Mouse (Mus musculus) inflammation-experienced regulatory T-cells, adult 16 weeks (primary cell): Measurements from ENCODE around the gene Adamts3. TPM values are rescaled to one million over a fixed set of nuclear protein-coding genes. Genes with fewer than 3 reads are reported as not detected.

Experiments used
- polyA plus RNA-seq: library from polyadenylated mRNA; unstranded; fragments of 100-300 nt; shearing (Covaris generic); gene quantifications from one replicate; pipeline ENCODE4 v1.2.1, GENCODE M21; 2017

Gene Adamts3
- polyA plus RNA-seq: 0.76 TPM

GRCm38 (mm10) chr5:89883051-89883907, at the start of gene Adamts3:
TSS of gene Adamts3 (minus strand) at chr5:89883334.

